Mouse (Mus musculus): ENCODE data around the gene Ccdc93.

Gene Ccdc93

DNA sequence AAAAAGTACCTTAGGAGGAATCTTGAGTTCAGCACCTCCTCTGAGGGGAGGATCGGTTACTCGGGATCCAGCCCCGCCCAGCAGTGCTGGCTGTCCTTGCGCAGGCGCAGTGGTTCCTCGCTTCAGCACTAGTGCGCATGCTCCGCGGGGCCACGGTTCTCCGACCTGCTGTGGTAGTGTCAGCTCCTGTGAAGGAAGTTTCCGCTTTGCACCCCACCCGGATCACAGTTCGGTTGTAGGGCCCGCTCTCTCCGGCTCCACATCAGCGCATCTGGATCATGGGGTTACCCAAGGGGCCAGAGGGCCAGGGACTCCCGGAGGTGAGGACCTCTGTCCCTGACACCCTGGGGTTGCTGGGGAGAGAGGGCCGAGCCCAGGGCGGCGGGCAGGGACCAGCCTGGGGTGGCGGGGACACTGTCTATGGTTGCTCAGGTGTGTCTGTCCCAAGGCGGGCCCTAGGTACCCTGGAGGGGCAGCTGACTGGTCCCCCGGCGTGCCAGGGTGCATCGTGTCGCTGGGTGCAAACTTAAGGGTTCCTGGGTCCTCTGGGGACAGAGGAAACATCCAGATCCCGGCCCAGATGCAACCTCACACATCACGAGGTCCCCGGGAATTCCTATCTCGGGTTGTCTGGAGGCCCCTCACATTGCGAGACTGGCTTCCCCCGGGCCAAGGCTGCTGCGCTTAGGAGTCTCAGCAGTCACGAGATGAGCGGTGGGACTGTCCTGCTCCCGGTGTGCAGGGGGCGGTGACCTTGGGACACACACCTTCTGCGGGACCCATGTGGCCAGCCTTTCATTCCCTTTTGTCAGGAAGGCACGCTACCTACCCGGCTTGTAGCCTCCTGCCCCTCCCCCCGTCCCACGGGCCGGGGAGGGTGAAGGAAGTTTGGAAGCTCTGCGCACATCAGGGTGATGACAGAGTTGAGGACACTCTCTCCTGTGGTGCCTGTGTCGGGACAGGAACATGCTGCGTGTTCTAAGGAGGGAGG is at the start of gene Ccdc93:
Gene Ccdc93, plus strand, starts transcription at position 112 of the 991 bp plus-strand sequence.
- DNase-seq (ENCODE audit: low spot score in 2 of 2) = peak; percentile 99 to 100

- DNase-seq (ENCODE audit: low spot score in 2 of 2) = no peak
Observed at GRCm38 (mm10) chr1:121381562-121381961, 49.3 kb upstream of the Ccdc93 start.

- DNase-seq (ENCODE audit: low spot score in 2 of 2) = no peak
Observed at GRCm38 (mm10) chr1:121388312-121388711, 42.5 kb upstream of the Ccdc93 start.

DNA sequence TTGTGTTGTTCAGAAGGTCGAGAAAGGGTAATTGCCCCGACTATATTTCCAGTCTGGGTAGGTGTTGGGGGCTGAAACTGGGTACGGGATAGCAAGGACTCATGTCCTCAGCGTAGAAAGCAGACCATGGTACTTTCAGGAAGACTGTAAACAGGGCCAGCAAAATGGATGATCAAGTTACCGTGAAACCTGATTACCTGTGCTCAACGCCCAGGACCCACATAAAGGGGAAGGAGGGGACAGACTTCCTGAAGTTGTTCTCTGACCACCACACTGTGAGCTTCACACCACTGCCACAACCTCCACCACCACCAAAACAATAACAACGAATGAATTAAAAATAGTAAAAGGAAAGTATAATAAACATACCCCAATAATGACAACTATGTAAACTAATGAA is 42.1 kb upstream of the Ccdc93 start:
- no peak for DNase-seq (ENCODE audit: low spot score in 2 of 2)

- DNase-seq (ENCODE audit: low spot score in 2 of 2) = no peak
Observed at GRCm38 (mm10) chr1:121389574-121389973, 41.3 kb upstream of the Ccdc93 start.

DNA sequence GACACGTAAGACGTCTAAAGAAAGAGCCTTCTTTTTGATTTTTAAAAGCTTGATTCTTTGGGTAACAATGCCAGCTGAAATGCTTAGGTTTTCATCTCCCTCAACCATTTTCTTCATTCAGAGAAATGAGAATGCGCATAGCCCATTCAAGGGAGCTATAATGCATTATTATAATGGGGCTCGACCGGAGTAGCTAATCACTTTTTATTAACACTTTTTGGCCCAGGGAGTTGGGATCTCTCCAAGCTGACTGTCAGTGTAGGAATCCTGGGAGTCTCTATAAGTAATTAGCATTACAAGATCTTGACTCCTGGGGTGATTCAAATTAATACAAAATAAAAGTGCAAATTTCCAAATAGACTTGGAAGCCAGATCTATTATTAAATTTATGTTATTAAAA is 40.8 kb upstream of the Ccdc93 start:
- DNase-seq (ENCODE audit: low spot score in 2 of 2) = no peak

- DNase-seq (ENCODE audit: low spot score in 2 of 2) = no peak
Observed at GRCm38 (mm10) chr1:121390421-121390820, 40.4 kb upstream of the Ccdc93 start.

DNA sequence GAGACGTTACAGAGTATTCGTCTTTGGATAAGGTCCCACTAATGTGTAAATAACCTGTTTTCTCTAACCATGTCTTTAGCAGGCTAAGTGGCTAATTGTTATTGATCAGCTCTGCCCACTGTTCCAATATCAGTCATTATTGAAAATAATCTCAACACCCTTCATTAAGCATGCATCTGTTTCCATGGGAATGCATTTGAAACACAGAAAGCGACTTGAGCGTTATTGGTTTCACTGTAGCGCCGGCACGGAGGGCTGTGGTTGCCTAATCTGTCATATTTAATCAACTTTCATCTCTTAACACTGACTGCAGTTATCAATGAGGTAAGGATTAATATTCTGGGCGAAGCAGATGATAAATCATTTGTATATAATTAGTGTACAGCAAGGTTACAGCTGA is 40.0 kb upstream of the Ccdc93 start:
- DNase-seq (ENCODE audit: low spot score in 2 of 2) = no peak

DNA sequence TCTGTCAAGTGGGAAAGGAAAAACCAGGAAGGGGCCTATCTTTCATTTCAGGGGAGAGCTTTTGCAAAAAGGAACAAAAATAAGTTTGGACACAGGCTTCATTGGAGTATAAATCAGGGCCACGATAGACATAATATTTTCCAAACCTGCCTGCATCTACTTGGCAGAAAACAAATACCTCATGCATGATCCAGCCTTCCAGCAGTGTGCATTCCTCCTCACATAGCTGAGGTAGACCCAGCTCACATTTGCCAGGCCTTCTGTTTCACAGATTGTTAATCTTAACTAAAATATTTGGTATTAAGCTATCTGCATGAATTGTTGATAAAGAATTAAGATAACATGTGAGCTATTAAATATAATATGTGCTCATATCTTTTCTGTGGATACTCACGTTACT is 37.7 kb upstream of the Ccdc93 start:
- no peak for DNase-seq (ENCODE audit: low spot score in 2 of 2)

DNA sequence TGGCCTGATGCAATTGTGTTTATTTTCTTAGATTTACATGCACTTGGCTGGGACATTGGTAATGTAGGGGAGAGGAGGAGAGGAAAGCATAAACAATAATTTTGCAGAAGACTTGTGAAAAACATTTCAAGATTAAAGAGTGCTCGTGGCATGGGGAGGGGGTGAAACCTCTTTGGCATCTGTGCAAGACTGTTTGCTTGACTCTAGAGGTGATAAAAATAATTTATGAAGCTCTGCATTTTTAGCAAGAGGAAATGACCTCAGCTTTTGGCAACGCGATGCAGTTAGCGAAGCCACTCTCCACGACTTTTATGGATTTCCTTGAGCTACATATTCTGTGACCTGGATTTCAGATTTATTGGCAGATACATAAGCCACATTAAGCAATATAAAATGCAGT is 36.1 kb upstream of the Ccdc93 start:
- no peak for DNase-seq (ENCODE audit: low spot score in 2 of 2)

GRCm38 (mm10) chr1:121396501-121396900 is 34.3 kb upstream of the Ccdc93 start:
- no peak for DNase-seq (ENCODE audit: low spot score in 2 of 2)

- DNase-seq (ENCODE audit: low spot score in 2 of 2) = no peak
Observed at GRCm38 (mm10) chr1:121398231-121398630, 32.6 kb upstream of the Ccdc93 start.

DNA sequence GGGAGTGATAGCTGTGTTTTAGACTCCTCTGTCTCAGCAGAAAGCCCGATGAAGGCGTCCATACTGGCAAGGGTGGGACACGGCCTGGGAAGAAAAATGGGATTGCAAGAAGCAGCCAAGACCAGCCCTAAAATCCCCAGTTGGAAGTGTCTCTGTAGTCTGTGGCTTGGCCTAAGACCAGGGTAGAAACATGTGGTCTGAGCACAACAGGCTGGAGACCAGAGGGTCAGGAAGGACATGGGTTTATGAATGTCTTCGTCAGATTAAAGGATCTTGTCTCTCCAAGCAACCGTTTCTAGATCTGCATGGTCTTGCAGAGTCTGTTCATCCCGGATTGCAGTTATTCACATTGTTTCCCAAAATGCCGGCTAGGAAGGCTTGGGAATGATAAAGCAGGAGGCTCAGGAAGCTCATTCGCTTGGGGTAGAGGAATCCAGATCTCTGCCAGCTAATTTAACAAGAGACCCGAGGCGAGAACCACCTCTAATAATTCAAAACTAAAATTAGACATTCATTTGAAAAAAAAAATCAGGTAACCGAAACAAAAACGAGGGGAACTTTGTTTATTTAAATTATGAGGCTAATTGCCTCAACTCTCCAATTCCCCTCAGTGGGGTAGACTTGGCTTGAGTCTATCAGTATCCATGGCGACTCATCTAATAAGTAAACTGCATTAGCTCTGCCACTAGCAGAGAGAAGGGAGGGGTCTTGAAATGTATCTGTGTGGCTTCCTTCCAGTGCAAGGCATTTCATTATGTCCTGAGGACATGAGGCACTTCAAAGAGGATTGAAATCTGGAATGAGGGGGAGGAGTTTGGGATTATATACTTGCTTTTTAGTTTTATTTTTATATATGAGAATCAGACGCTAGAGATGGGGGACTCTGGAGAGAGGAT is 31.6 kb upstream of the Ccdc93 start:
- DNase-seq (ENCODE audit: low spot score in 2 of 2) = no peak

DNA sequence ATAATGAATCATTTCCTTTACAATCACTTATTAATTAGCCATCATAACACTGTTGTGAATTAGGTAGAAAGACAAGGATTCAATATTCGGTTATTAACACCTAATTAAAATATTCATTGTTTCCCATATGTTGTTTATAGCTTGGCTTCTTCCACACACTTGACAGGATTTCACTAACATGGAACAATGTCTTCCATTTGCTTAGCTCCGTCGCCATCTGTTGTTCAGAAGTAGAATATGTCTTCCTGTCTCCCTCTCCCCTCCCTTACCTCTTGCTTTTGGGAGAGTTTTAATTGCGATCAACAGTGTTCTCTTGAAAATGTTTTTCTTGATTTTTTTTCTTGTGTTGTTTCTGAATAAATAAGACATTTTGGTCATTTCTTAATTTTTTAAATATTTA is 30.6 kb upstream of the Ccdc93 start:
- DNase-seq (ENCODE audit: low spot score in 2 of 2) = peak in 1 of 2 experiments; percentile 9

- no peak for DNase-seq (ENCODE audit: low spot score in 2 of 2)
Observed at GRCm38 (mm10) chr1:121419084-121419483, 11.8 kb upstream of the Ccdc93 start.

GRCm38 (mm10) chr1:121419569-121420265 is 11.1 kb upstream of the Ccdc93 start:
- DNase-seq (ENCODE audit: low spot score in 2 of 2) = no peak

- DNase-seq (ENCODE audit: low spot score in 2 of 2) = no peak
Observed at GRCm38 (mm10) chr1:121430183-121430937, 489 bp upstream of the Ccdc93 start.

GRCm38 (mm10) chr1:121435981-121436380 is 5.1 kb downstream of the Ccdc93 start:
- DNase-seq (ENCODE audit: low spot score in 2 of 2) = no peak

- DNase-seq (ENCODE audit: low spot score in 2 of 2) = peak; percentile 48 to 82
Observed at GRCm38 (mm10) chr1:121440535-121441381, 9.9 kb downstream of the Ccdc93 start.

GRCm38 (mm10) chr1:121444147-121444546 is 13.3 kb downstream of the Ccdc93 start:
- DNase-seq (ENCODE audit: low spot score in 2 of 2) = no peak

All from thymus, postnatal 10 days (tissue).